Mouse (Mus musculus): ENCODE results near the gene Kcnk4. TPM values are rescaled to one million over a fixed set of nuclear protein-coding genes. Genes with fewer than 3 reads are reported as not detected.
A peak's percentile ranks its signal among the peaks of the same experiment; 100 is the strongest.

Gene Kcnk4
- polyA plus RNA-seq (2015; fragmentation: Nextera tagmentation; extraction: Ambion mirVana): 2.1 and 3.3 TPM in 2 replicates

DNA sequence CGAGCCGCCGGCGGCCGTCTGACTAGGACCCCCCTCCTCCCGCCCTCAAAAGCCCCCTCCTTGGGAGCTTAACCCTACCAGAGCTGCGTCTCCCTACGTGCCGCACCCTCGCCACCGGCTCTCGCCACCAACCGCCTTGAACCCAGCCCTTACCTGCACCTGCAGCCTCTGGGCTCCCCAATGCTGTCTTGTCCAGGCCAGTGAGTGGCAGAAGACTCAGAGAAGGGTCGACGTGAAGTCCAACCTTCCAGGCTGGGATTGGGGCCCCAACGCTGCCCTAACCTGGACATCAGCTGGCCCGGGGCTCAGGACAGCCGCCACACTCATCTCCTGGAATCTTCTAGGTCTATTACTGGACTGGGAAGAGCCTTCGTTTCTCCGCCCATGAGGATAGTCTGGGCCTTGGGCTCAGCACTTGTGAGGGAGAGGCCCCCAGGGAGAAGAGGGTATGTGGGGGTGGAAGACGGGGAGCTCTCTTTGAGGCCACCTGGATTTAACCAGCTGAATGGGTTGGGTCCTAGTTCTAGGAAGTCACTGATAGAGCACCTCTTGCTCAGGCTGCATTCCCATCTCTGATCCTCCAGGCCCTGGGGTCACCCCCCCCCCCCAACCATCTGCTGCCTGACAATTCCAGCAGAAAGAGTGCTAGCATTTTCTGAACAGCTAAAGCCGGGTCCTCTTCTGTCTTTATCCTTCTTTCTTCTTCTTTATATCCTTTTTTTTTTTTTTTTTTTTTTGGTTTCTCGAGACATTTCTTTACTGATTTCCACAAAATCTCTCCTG is at the start of gene Kcnk4:
TSS of gene Kcnk4 (minus strand) at position 321 of the 783 bp plus-strand sequence.
- Histone ChIP-seq H3K36me3 (ENCODE audit: control insufficient read depth, insufficient read depth) (no peaks in the 10 kb centered on the region), H3K27me3 (replicated peaks; ENCODE audit: control insufficient read depth, insufficient read depth, low read length) (peaks cover 56% of the 10 kb centered on the region), H3K4me3 (replicated peaks; ENCODE audit: low read length) (peak within 1 kb of the TSS; percentile 47), H3K9ac (replicated peaks; ENCODE audit: low read depth, low read length) (peak within 1 kb of the TSS; percentile 60), H3K27ac (ENCODE audit: low read length) (no peak within 1 kb of the TSS), H3K4me2 (ENCODE audit: low read length) (peak within 1 kb of the TSS; percentile 65), H3K4me1 (replicated peaks; ENCODE audit: control insufficient read depth, insufficient read depth, low read length) (peaks cover 22% of the 10 kb centered on the region), H3K9me3 (ENCODE audit: control insufficient read depth, low read length) (no peaks in the 10 kb centered on the region)
- ATAC-seq: no peak
- 8% methylated on average over 23 of the region's 23 CpGs for WGBS

DNA sequence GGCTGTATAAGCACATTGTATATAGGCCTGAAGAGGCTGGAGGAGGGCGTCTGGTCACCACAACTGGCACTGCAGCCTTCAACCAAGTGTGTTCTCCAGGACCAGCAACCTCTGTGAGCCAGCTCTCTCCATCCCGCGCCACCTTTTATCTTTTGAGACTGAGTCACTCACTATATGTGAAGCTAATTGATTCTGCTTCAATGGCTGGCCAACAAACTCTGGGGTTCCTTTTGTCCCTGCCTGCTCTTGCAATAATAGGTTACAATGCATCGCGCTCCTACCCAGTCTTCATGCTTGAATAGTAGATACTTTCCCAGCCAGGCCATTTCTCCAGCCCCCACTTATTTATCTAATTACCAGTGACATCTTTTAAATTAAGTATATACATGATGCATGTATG is 49.3 kb upstream of the Kcnk4 start:
- H3K4me1 ChIP-seq (replicated peaks; ENCODE audit: control insufficient read depth, insufficient read depth, low read length): peaks cover 35% of the 10 kb centered on the region
- peaks cover 2% of the 10 kb centered on the region; the same call in 1 of the 2 replicates for H3K36me3 ChIP-seq (ENCODE audit: control insufficient read depth, insufficient read depth)
- no peak overlapping the region for H3K27ac ChIP-seq (ENCODE audit: low read length)
- WGBS: 12% methylated on average over 5 of the region's 5 CpGs
- H3K27me3 ChIP-seq (replicated peaks; ENCODE audit: control insufficient read depth, insufficient read depth, low read length): no peaks in the 10 kb centered on the region
- H3K4me3 ChIP-seq (replicated peaks; ENCODE audit: low read length): no peak overlapping the region
- no peak for ATAC-seq
- H3K9me3 ChIP-seq (ENCODE audit: control insufficient read depth, low read length): no peaks in the 10 kb centered on the region
- no peak overlapping the region for H3K4me2 ChIP-seq (ENCODE audit: low read length)
- no peak overlapping the region for H3K9ac ChIP-seq (replicated peaks; ENCODE audit: low read depth, low read length)

DNA sequence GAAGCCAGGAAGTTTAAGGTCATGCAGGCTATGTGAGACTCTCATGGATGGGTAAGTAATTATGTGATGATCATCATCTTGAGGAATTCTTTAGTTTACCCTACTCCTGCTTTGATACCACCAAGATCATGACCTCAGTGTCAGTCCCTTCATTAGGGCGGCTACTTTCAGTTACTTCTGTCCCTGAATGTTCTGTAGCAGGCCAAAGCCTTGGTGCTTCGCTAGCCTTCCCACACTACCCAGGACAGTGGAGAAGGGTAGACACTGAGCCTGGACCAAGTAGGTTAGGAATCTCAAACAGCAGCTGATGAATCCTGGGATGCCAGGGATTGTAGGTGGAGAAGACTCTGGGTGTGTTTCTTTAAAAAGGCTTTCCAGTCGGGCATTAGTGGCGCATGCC is 47.1 kb upstream of the Kcnk4 start:
- ATAC-seq: no peak
- Histone ChIP-seq H3K4me2 (ENCODE audit: low read length) (no peak overlapping the region), H3K27ac (ENCODE audit: low read length) (no peak overlapping the region), H3K9me3 (ENCODE audit: control insufficient read depth, low read length) (no peaks in the 10 kb centered on the region), H3K9ac (replicated peaks; ENCODE audit: low read depth, low read length) (no peak overlapping the region), H3K36me3 (ENCODE audit: control insufficient read depth, insufficient read depth) (peaks cover 8% of the 10 kb centered on the region), H3K4me3 (replicated peaks; ENCODE audit: low read length) (no peak overlapping the region), H3K27me3 (replicated peaks; ENCODE audit: control insufficient read depth, insufficient read depth, low read length) (no peaks in the 10 kb centered on the region), H3K4me1 (replicated peaks; ENCODE audit: control insufficient read depth, insufficient read depth, low read length) (peaks cover 42% of the 10 kb centered on the region)
- WGBS: 92% methylated on average over 4 of the region's 4 CpGs

DNA sequence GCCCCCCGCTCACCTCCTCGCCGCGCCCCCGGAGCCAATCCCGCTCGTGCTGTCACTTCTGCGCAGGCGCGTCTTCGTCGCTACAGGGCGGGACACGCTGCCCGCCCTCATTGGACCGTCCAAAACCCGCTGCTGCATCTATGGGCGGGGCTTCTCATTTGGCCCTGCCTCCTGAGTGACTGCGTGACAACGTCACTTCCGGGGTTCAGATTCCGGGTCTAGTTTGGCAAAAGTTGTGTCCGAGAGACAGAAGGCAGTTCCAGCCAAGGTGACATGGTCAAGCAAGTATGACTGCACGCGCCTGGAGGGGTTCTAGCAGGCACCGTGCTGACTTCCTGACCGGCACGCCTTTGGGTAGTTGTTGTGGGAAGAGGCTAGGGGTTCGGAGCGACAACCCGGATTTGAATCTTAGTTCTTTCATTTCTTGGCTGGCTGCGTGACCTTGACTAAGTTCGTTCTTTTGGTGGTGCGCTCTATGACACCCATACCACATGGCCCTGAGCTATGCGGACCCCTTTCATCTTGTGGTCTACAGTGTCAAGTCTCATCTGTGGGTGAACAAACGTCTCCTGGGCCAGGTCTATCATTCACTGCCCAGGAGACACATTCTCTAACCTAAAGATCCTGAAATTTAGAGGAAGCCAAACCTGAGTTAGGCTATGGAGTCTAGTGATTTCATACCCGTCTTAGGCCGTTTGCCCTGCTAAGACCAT is 46.2 kb upstream of the Kcnk4 start, which contains the start of gene Fkbp2:
TSS of gene Fkbp2 (minus strand) at position 121 of the 713 bp plus-strand sequence.
- peak; percentile 89 for ATAC-seq
- WGBS: 2% methylated on average over 38 of the region's 38 CpGs

DNA sequence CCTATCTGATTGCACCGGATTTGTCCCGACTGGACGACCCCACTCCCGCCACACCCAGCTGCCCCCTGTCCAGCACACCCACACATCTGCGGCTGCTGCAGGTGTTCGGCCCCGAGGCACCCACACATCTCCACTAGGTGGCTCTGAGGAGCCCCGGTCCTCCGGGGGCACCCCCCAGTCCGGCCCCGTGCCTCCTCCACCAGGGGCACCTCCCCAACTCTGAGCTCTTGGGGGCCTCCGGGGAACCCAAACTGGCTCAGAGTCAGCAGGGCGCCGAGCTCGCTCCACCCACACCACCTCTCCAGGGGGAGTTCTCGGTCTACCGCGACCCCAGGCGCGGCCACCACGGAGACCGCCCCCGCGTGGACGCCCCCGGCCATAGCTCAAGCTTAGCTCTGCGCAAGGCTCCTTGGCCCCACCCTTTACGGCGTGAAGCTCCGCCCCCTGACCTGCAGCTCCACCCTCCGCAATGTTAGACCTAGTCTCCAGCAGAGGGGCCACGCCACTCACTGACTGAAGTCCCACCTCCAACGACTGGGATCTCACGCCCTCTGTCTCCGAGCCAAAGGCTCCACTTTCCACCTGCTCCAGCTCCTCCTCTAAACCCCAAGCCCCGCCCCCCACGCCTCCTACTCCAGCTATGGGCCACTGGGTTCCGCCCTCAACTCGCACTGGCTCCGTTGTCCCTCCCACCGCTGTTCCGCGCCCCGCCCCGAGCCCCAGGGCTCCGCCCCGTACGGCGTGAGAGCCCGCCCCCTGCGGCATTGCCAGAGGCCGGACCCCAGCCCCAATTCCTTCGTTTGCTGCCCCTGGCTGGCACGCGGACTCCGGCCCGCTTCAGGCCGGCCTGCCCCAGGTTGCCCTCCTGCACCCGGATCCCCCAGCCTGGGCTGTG is 45.4 kb upstream of the Kcnk4 start:
- ATAC-seq: peak; percentile 84
- H3K4me2 ChIP-seq (ENCODE audit: low read length): peak overlapping the region; percentile 75
- peak overlapping the region; percentile 80 for H3K4me3 ChIP-seq (replicated peaks; ENCODE audit: low read length)
- H3K27me3 ChIP-seq (replicated peaks; ENCODE audit: control insufficient read depth, insufficient read depth, low read length): no peaks in the 10 kb centered on the region
- peak overlapping the region; percentile 79 for H3K9ac ChIP-seq (replicated peaks; ENCODE audit: low read depth, low read length)
- WGBS: under 1% methylated on average over 53 of the region's 59 CpGs
- no peaks in the 10 kb centered on the region for H3K9me3 ChIP-seq (ENCODE audit: control insufficient read depth, low read length)
- peak overlapping the region; percentile 95 for H3K27ac ChIP-seq (ENCODE audit: low read length)
- peaks cover 41% of the 10 kb centered on the region for H3K4me1 ChIP-seq (replicated peaks; ENCODE audit: control insufficient read depth, insufficient read depth, low read length)
- H3K36me3 ChIP-seq (ENCODE audit: control insufficient read depth, insufficient read depth): peaks cover 8% of the 10 kb centered on the region

More for the DNA sequence above, 46.2 kb upstream of the Kcnk4 start, which contains the start of gene Fkbp2:
- Histone ChIP-seq H3K36me3 (ENCODE audit: control insufficient read depth, insufficient read depth) (peaks cover 8% of the 10 kb centered on the region), H3K4me2 (ENCODE audit: low read length) (peak within 1 kb of the TSS; percentile 78), H3K27me3 (replicated peaks; ENCODE audit: control insufficient read depth, insufficient read depth, low read length) (no peaks in the 10 kb centered on the region), H3K4me1 (replicated peaks; ENCODE audit: control insufficient read depth, insufficient read depth, low read length) (peaks cover 41% of the 10 kb centered on the region), H3K9ac (replicated peaks; ENCODE audit: low read depth, low read length) (peak within 1 kb of the TSS; percentile 79), H3K27ac (ENCODE audit: low read length) (peak within 1 kb of the TSS; percentile 95), H3K9me3 (ENCODE audit: control insufficient read depth, low read length) (no peaks in the 10 kb centered on the region), H3K4me3 (replicated peaks; ENCODE audit: low read length) (peak within 1 kb of the TSS; percentile 80)

DNA sequence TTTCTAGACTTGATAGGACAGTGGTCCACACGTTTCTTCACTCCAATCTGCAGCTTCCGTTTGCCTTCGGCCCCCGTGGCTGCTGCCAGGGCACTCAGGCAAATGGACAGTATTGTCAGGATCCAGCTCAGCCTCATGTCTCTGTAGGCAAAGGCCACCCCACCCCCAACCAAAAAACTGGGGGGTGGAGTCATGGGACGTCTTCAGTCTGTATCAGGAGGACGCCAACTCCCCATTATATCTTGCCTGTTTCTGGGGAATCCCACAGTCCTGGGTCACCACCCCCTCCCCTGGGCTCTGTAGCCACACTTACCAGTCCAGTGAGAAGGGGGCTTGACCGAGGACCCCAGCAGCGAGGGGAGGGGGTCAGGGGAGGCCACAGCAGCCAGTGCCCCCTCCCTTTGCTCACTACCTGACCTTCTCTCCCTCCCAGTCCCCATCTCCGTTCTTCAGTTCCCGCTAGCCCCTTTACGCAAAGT is 44.7 kb upstream of the Kcnk4 start:
- no peaks in the 10 kb centered on the region for H3K27me3 ChIP-seq (replicated peaks; ENCODE audit: control insufficient read depth, insufficient read depth, low read length)
- H3K4me1 ChIP-seq (replicated peaks; ENCODE audit: control insufficient read depth, insufficient read depth, low read length): peaks cover 42% of the 10 kb centered on the region
- peak overlapping the region; percentile 80 for H3K4me3 ChIP-seq (replicated peaks; ENCODE audit: low read length)
- 11% methylated on average over 11 of the region's 11 CpGs for WGBS
- no peak for ATAC-seq
- peak overlapping the region; percentile 75 for H3K4me2 ChIP-seq (ENCODE audit: low read length)
- H3K9ac ChIP-seq (replicated peaks; ENCODE audit: low read depth, low read length): peak overlapping the region; percentile 60
- H3K9me3 ChIP-seq (ENCODE audit: control insufficient read depth, low read length): no peaks in the 10 kb centered on the region
- peaks cover 8% of the 10 kb centered on the region for H3K36me3 ChIP-seq (ENCODE audit: control insufficient read depth, insufficient read depth)
- peak overlapping the region; percentile 95 for H3K27ac ChIP-seq (ENCODE audit: low read length)

DNA sequence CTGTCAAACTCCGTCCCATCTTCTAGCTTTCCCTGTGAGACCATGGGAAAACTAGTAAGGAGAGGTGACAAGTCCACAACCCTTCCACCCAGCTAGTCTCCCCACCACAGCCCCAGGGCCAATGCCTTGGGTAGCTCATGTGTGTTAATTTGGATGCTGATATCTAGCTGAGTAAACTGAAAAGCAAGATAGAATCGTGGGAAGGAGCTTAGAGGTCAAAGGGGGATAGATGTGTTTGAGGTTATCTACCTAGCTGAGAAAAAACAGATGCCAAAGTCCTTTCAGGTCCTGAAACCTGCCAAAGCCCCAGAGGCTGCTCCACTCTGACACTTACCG is 44.3 kb upstream of the Kcnk4 start:
- Histone ChIP-seq H3K4me3 (replicated peaks; ENCODE audit: low read length) (peak overlapping the region; percentile 80), H3K4me1 (replicated peaks; ENCODE audit: control insufficient read depth, insufficient read depth, low read length) (peaks cover 43% of the 10 kb centered on the region)
- WGBS: 60% methylated on average over 3 of the region's 3 CpGs

DNA sequence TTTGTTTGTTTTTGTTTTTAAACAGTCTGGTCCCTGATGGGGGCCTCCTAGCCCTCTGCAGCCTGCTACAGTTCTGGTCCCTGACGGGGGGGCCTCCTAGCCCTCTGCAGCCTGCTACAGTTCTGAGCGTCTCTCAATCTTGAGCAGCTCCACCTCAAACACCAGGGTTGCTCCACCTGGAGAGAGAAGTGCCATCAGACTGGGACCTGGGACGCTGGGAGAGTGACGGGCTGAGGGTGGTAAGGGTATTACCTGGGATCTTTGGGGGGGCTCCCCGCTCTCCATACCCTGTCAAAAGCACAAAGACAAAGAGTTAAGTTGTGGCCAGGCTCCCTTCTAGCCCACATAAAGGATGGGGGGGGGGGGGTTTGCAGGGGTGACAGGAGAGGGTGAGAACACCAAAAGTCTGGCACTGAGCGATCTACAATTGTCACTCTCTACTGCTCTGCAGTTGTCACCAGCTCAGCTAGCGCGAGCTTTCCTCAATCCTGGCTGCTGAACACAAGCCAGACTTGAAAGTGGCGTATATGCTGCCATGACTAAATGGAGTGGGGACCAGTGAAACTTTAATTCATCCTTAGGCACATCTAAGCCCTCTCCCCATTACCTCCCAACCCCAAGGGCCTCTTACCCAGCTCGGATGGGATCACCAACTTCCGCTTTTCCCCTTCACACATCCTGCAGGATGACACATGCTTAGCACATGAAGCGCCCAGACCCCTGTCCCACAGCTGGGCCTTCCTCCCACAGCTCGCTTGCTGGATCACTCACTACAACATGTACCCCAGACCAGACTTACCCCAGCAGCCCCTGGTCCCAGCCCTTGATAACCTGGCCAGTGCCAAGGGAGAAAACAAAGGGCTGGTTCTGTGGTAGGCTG is 43.7 kb upstream of the Kcnk4 start:
- ATAC-seq: no peak
- Histone ChIP-seq H3K4me2 (ENCODE audit: low read length) (peak overlapping the region; percentile 75; the same call in 1 of the 2 replicates), H3K9me3 (ENCODE audit: control insufficient read depth, low read length) (no peaks in the 10 kb centered on the region), H3K4me1 (replicated peaks; ENCODE audit: control insufficient read depth, insufficient read depth, low read length) (peaks cover 43% of the 10 kb centered on the region), H3K36me3 (ENCODE audit: control insufficient read depth, insufficient read depth) (peaks cover 6% of the 10 kb centered on the region), H3K27me3 (replicated peaks; ENCODE audit: control insufficient read depth, insufficient read depth, low read length) (no peaks in the 10 kb centered on the region), H3K9ac (replicated peaks; ENCODE audit: low read depth, low read length) (peak overlapping the region; percentile 30; the same call in 1 of the 2 replicates), H3K4me3 (replicated peaks; ENCODE audit: low read length) (no peak overlapping the region), H3K27ac (ENCODE audit: low read length) (peak overlapping the region; percentile 34; the same call in 1 of the 2 replicates)
- WGBS: 70% methylated on average over 13 of the region's 13 CpGs

More for the DNA sequence above, 44.3 kb upstream of the Kcnk4 start:
- peaks cover 8% of the 10 kb centered on the region for H3K36me3 ChIP-seq (ENCODE audit: control insufficient read depth, insufficient read depth)
- H3K9me3 ChIP-seq (ENCODE audit: control insufficient read depth, low read length): no peaks in the 10 kb centered on the region
- H3K27ac ChIP-seq (ENCODE audit: low read length): peak overlapping the region; percentile 95
- H3K4me2 ChIP-seq (ENCODE audit: low read length): peak overlapping the region; percentile 75
- ATAC-seq: no peak
- H3K9ac ChIP-seq (replicated peaks; ENCODE audit: low read depth, low read length): peak overlapping the region; percentile 60
- no peaks in the 10 kb centered on the region for H3K27me3 ChIP-seq (replicated peaks; ENCODE audit: control insufficient read depth, insufficient read depth, low read length)

Measured in forebrain, embryonic 16.5 days (tissue).